Mouse (Mus musculus) regulatory T cell (primary cell): Measurements from ENCODE around the gene B130006D01Rik.

ENCODE experiments used
- in situ Hi-C: fragments of 300-600 bp; cut with MboI, MseI; formaldehyde crosslinking; loops from one replicate; pipeline ENCODE4 v1.15.1; 2025; ENCODE audit warnings: high pct_unique_total_duplicates

B130006D01Rik gene

GRCm38 (mm10) chr11:95723287-95723686 lies at the start of gene B130006D01Rik:
Gene B130006D01Rik, plus strand, starts transcription at chr11:95723587.
- in situ Hi-C loops = no loop called here

GRCm38 (mm10) chr11:95675498-95675897 lies 47.9 kb upstream of the B130006D01Rik start:
- in situ Hi-C loops = no loop called here

GRCm38 (mm10) chr11:95676307-95676706 lies 47.1 kb upstream of the B130006D01Rik start:
- in situ Hi-C loops = no loop called here

- in situ Hi-C loops = no loop called here
Measured at GRCm38 (mm10) chr11:95677925-95678701, 45.3 kb upstream of the B130006D01Rik start.

- in situ Hi-C loops = no loop called here
Measured at GRCm38 (mm10) chr11:95681995-95682601, 41.3 kb upstream of the B130006D01Rik start.

- in situ Hi-C loops = no loop called here
Measured at GRCm38 (mm10) chr11:95682946-95683345, 40.4 kb upstream of the B130006D01Rik start.

GRCm38 (mm10) chr11:95686031-95686430 lies 37.4 kb upstream of the B130006D01Rik start:
- in situ Hi-C loops = loop anchor here (5.0 kb wide), 1 partner anchor 66 kb away; no protein-coding TSS in a partner anchor

GRCm38 (mm10) chr11:95687084-95687656 lies 36.2 kb upstream of the B130006D01Rik start:
- in situ Hi-C loops = loop anchor here (5.0 kb wide), 1 partner anchor 65 kb away; no protein-coding TSS in a partner anchor

- in situ Hi-C loops = loop anchor here (5.0 kb wide), 1 partner anchor 64 kb away; no protein-coding TSS in a partner anchor
Measured at GRCm38 (mm10) chr11:95688515-95688914, 34.9 kb upstream of the B130006D01Rik start.

- in situ Hi-C loops = loop anchor here (5.0 kb wide), 1 partner anchor 63 kb away; no protein-coding TSS in a partner anchor
Measured at GRCm38 (mm10) chr11:95688981-95689380, 34.4 kb upstream of the B130006D01Rik start.

- in situ Hi-C loops = loop anchor here (5.0 kb wide), 1 partner anchor 63 kb away; no protein-coding TSS in a partner anchor
Measured at GRCm38 (mm10) chr11:95689544-95689943, 33.8 kb upstream of the B130006D01Rik start.

GRCm38 (mm10) chr11:95698541-95698940 lies 24.8 kb upstream of the B130006D01Rik start:
- in situ Hi-C loops = no loop called here

- in situ Hi-C loops = no loop called here
Measured at GRCm38 (mm10) chr11:95700778-95701739, 22.3 kb upstream of the B130006D01Rik start.

GRCm38 (mm10) chr11:95704032-95704969 lies 19.1 kb upstream of the B130006D01Rik start:
- in situ Hi-C loops = no loop called here

GRCm38 (mm10) chr11:95704970-95705330 lies 18.4 kb upstream of the B130006D01Rik start:
- in situ Hi-C loops = no loop called here

- in situ Hi-C loops = no loop called here
Measured at GRCm38 (mm10) chr11:95709534-95710040, 13.8 kb upstream of the B130006D01Rik start.

GRCm38 (mm10) chr11:95710478-95710877 lies 12.9 kb upstream of the B130006D01Rik start:
- in situ Hi-C loops = no loop called here

- in situ Hi-C loops = no loop called here
Measured at GRCm38 (mm10) chr11:95712085-95712562, 11.3 kb upstream of the B130006D01Rik start.

GRCm38 (mm10) chr11:95712563-95713224 lies 10.7 kb upstream of the B130006D01Rik start, which contains the start of gene Zfp652:
Gene Zfp652, plus strand, starts transcription at chr11:95712673.
- in situ Hi-C loops = no loop called here
